Mouse (Mus musculus) heart, adult 2 months (tissue): Measurements from ENCODE around the gene Ercc1.

Source experiments
- CTCF ChIP-seq: fragments of 200-600 bp; IDR thresholded peaks from 2 replicates; pipeline ENCODE4 v1.8.1; 2022; ENCODE audit warnings: antibody characterized with exemption, mild to moderate bottlenecking, moderate library complexity
- EP300 ChIP-seq: fragments of 200-500 bp; IDR thresholded peaks from 2 replicates; pipeline ENCODE4 v1.6.1; 2011; ENCODE audit warnings: low read depth, low read length, control low read depth; ENCODE audit not compliant: insufficient read depth
- POLR2A ChIP-seq: fragments of 200-500 bp; IDR thresholded peaks from 2 replicates; pipeline ENCODE4 v1.6.1; 2011; ENCODE audit warnings: mild to moderate bottlenecking, low read depth, low read length, control low read depth; ENCODE audit not compliant: insufficient read depth

- TF ChIP-seq CTCF: no peak
- TF ChIP-seq POLR2A: no peak
- TF ChIP-seq EP300: no peak
These were observed 25.9 kb upstream of the Ercc1 start for GRCm38 (mm10) chr7:19318676-19319075.
